Mouse (Mus musculus): ENCODE data around the gene Supt16. TPM values are rescaled to one million over a fixed set of nuclear protein-coding genes. Genes with fewer than 3 reads are reported as not detected.
A peak's percentile ranks its signal among the peaks of the same experiment; 100 is the strongest.

Supt16 gene
- polyA plus RNA-seq, 1 experiment from 2014 or later = 18.0 TPM

- peak; percentile 82 for ATAC-seq
- H3K9me3 ChIP-seq (ENCODE audit: low read length) = no peaks in the 10 kb centered on the region
- H3K4me1 ChIP-seq (ENCODE audit: insufficient read depth) = peaks cover 11% of the 10 kb centered on the region
- peak; percentile 39 for TF ChIP-seq CTCF (IDR thresholded peaks at IDR 0.05; ENCODE audit: low read depth)
- no peak for TF ChIP-seq EP300 (IDR thresholded peaks at IDR 0.05; ENCODE audit: low read depth)
- under 1% methylated on average over 38 of the region's 38 CpGs for WGBS (ENCODE audit: insufficient replicate concordance)
- no peaks in the 10 kb centered on the region for H3K36me3 ChIP-seq (replicated peaks; ENCODE audit: insufficient read depth, low read length)
- peak overlapping the region; percentile 72 for H3K9ac ChIP-seq (replicated peaks)
- H3K27ac ChIP-seq (ENCODE audit: low read depth) = peak overlapping the region; percentile 86
- DNase-seq = peak; percentile 67
- H3K4me2 ChIP-seq (ENCODE audit: low read depth, low read length) = peak overlapping the region; percentile 96
- no peaks in the 10 kb centered on the region for H3K27me3 ChIP-seq (ENCODE audit: insufficient read depth, low read length)
- peak overlapping the region; percentile 57 for H3K4me3 ChIP-seq (ENCODE audit: low read depth, low read length)
These were observed 78.2 kb downstream of the Supt16 start for GRCm38 (mm10) chr14:52118823-52119608.

GRCm38 (mm10) chr14:52118456-52118822 is 78.8 kb downstream of the Supt16 start:
- WGBS (ENCODE audit: insufficient replicate concordance) = 22% methylated on average over 8 of the region's 8 CpGs
- peak overlapping the region; percentile 72; the same call in 1 of the 2 replicates for H3K9ac ChIP-seq (replicated peaks)

GRCm38 (mm10) chr14:52117241-52117640 is 80.0 kb downstream of the Supt16 start:
- Histone ChIP-seq H3K4me1 (ENCODE audit: insufficient read depth) (peaks cover 11% of the 10 kb centered on the region; the same call in 1 of the 2 replicates), H3K27me3 (ENCODE audit: insufficient read depth, low read length) (no peaks in the 10 kb centered on the region), H3K4me2 (ENCODE audit: low read depth, low read length) (no peak overlapping the region), H3K27ac (ENCODE audit: low read depth) (no peak overlapping the region), H3K36me3 (replicated peaks; ENCODE audit: insufficient read depth, low read length) (no peaks in the 10 kb centered on the region), H3K9ac (replicated peaks) (no peak overlapping the region), H3K4me3 (ENCODE audit: low read depth, low read length) (no peak overlapping the region), H3K9me3 (ENCODE audit: low read length) (no peaks in the 10 kb centered on the region)
- ATAC-seq = no peak
- TF ChIP-seq EP300 (IDR thresholded peaks at IDR 0.05; ENCODE audit: low read depth) = no peak
- no peak for TF ChIP-seq CTCF (IDR thresholded peaks at IDR 0.05; ENCODE audit: low read depth)
- no peak for DNase-seq
- 83% methylated on average over 5 of the region's 5 CpGs for WGBS (ENCODE audit: insufficient replicate concordance)

More at GRCm38 (mm10) chr14:52118456-52118822, 78.8 kb downstream of the Supt16 start:
- ATAC-seq (peak; percentile 14; the same call in 1 of the 2 replicates), DNase-seq (peak; percentile 50)
- Histone ChIP-seq H3K4me1 (ENCODE audit: insufficient read depth) (peaks cover 11% of the 10 kb centered on the region; the same call in 1 of the 2 replicates), H3K4me2 (ENCODE audit: low read depth, low read length) (peak overlapping the region; percentile 96), H3K27ac (ENCODE audit: low read depth) (peak overlapping the region; percentile 86), H3K36me3 (replicated peaks; ENCODE audit: insufficient read depth, low read length) (no peaks in the 10 kb centered on the region), H3K9me3 (ENCODE audit: low read length) (no peaks in the 10 kb centered on the region), H3K27me3 (ENCODE audit: insufficient read depth, low read length) (no peaks in the 10 kb centered on the region), H3K4me3 (ENCODE audit: low read depth, low read length) (peak overlapping the region; percentile 57)
- TF ChIP-seq CTCF (IDR thresholded peaks at IDR 0.05; ENCODE audit: low read depth) (no peak), EP300 (IDR thresholded peaks at IDR 0.05; ENCODE audit: low read depth) (no peak)

GRCm38 (mm10) chr14:52114101-52114500 is 83.1 kb downstream of the Supt16 start:
- H3K9me3 ChIP-seq (ENCODE audit: low read length) = no peaks in the 10 kb centered on the region
- TF ChIP-seq CTCF (IDR thresholded peaks at IDR 0.05; ENCODE audit: low read depth) (no peak), EP300 (IDR thresholded peaks at IDR 0.05; ENCODE audit: low read depth) (no peak)
- 75% methylated on average over 1 of the region's 1 CpGs for WGBS (ENCODE audit: insufficient replicate concordance)
- H3K4me2 ChIP-seq (ENCODE audit: low read depth, low read length) = no peak overlapping the region
- H3K4me3 ChIP-seq (ENCODE audit: low read depth, low read length) = no peak overlapping the region
- no peak for DNase-seq
- H3K4me1 ChIP-seq (ENCODE audit: insufficient read depth) = peaks cover 8% of the 10 kb centered on the region; the same call in 1 of the 2 replicates
- ATAC-seq = no peak
- H3K9ac ChIP-seq (replicated peaks) = no peak overlapping the region
- no peak overlapping the region for H3K27ac ChIP-seq (ENCODE audit: low read depth)
- no peaks in the 10 kb centered on the region for H3K27me3 ChIP-seq (ENCODE audit: insufficient read depth, low read length)
- no peaks in the 10 kb centered on the region for H3K36me3 ChIP-seq (replicated peaks; ENCODE audit: insufficient read depth, low read length)

Other genes with a start within 250 kb of the Supt16 start
- 5.8 and 7.2 TPM in 2 replicates for gene Arhgef40, start 212.7 kb downstream of the Supt16 start, polyA plus RNA-seq (2015; fragmentation: Nextera tagmentation; extraction: Ambion mirVana)
- 0.23 and 0.31 TPM in 2 replicates for gene Tmem253, start 181.8 kb downstream of the Supt16 start, polyA plus RNA-seq (2015; fragmentation: Nextera tagmentation; extraction: Ambion mirVana)
- gene Zfp219, start 176.7 kb downstream of the Supt16 start, polyA plus RNA-seq (2015; fragmentation: Nextera tagmentation; extraction: Ambion mirVana) = 8.8 and 9.0 TPM in 2 replicates
- gene Olfr221, start 155.0 kb downstream of the Supt16 start, polyA plus RNA-seq (2015; fragmentation: Nextera tagmentation; extraction: Ambion mirVana) = not detected in 2 replicates
- 124 and 129 TPM in 2 replicates for gene Hnrnpc, start 93.4 kb downstream of the Supt16 start, polyA plus RNA-seq (2015; fragmentation: Nextera tagmentation; extraction: Ambion mirVana)
- gene Rpgrip1, start 86.7 kb downstream of the Supt16 start, polyA plus RNA-seq (2015; fragmentation: Nextera tagmentation; extraction: Ambion mirVana) = 23.9 and 30.7 TPM in 2 replicates
- 8.5 and 10.0 TPM in 2 replicates for gene Chd8, start 60.4 kb upstream of the Supt16 start, polyA plus RNA-seq (2015; fragmentation: Nextera tagmentation; extraction: Ambion mirVana)
- gene Tox4, start 81.7 kb upstream of the Supt16 start, polyA plus RNA-seq (2015; fragmentation: Nextera tagmentation; extraction: Ambion mirVana) = 12.1 and 13.4 TPM in 2 replicates
- gene Rab2b, start 82.1 kb upstream of the Supt16 start, polyA plus RNA-seq (2015; fragmentation: Nextera tagmentation; extraction: Ambion mirVana) = 2.7 and 2.8 TPM in 2 replicates
- gene Mettl3, start 107.7 kb upstream of the Supt16 start, polyA plus RNA-seq (2015; fragmentation: Nextera tagmentation; extraction: Ambion mirVana) = 7.2 and 8.1 TPM in 2 replicates
- gene Sall2, start 131.3 kb upstream of the Supt16 start, polyA plus RNA-seq (2015; fragmentation: Nextera tagmentation; extraction: Ambion mirVana) = 0.63 and 0.85 TPM in 2 replicates
- gene Olfr1513, start 159.0 kb upstream of the Supt16 start, polyA plus RNA-seq (2015; fragmentation: Nextera tagmentation; extraction: Ambion mirVana) = not detected in 2 replicates
- gene Olfr1512, start 181.8 kb upstream of the Supt16 start, polyA plus RNA-seq (2015; fragmentation: Nextera tagmentation; extraction: Ambion mirVana) = not detected in 2 replicates
- not detected in 2 replicates for gene Olfr1511, start 200.0 kb upstream of the Supt16 start, polyA plus RNA-seq (2015; fragmentation: Nextera tagmentation; extraction: Ambion mirVana)
- gene Olfr1510, start 217.0 kb upstream of the Supt16 start, polyA plus RNA-seq (2015; fragmentation: Nextera tagmentation; extraction: Ambion mirVana) = not detected in 2 replicates
- gene Olfr1509, start 245.6 kb upstream of the Supt16 start, polyA plus RNA-seq (2015; fragmentation: Nextera tagmentation; extraction: Ambion mirVana) = not detected in 2 replicates

Data from liver, postnatal 0 days (tissue).